Mouse (Mus musculus): Measurements from ENCODE around the gene Ptges. TPM values are rescaled to one million over a fixed set of nuclear protein-coding genes. Genes with fewer than 3 reads are reported as not detected.

Gene Ptges
- polyA plus RNA-seq, 1 experiment from 2014 or later = 7.2 TPM

GRCm38 (mm10) chr2:30859782-30860181 lies 69.9 kb downstream of the Ptges start:
- H3K27ac ChIP-seq (ENCODE audit: low read depth, low read length) = no peak overlapping the region
- H3K27me3 ChIP-seq (ENCODE audit: control insufficient read depth, insufficient read depth, low read length) = no peaks in the 10 kb centered on the region
- no peaks in the 10 kb centered on the region for H3K36me3 ChIP-seq (ENCODE audit: control insufficient read depth, insufficient read depth, low read length)
- ATAC-seq (ENCODE audit: low FRiP score, low TSS enrichment) = no peak
- H3K4me2 ChIP-seq (replicated peaks; ENCODE audit: low read depth, low read length) = no peak overlapping the region
- WGBS = 81% methylated on average over 5 of the region's 5 CpGs
- H3K4me3 ChIP-seq (ENCODE audit: low read length) = no peak overlapping the region
- no peaks in the 10 kb centered on the region for H3K9me3 ChIP-seq (ENCODE audit: control insufficient read depth, low read length)
- H3K4me1 ChIP-seq (ENCODE audit: control insufficient read depth, insufficient read depth, low read length) = peaks cover 13% of the 10 kb centered on the region
- no peak overlapping the region for H3K9ac ChIP-seq (ENCODE audit: low read depth, low read length)

- H3K4me3 ChIP-seq (ENCODE audit: low read length) = no peak overlapping the region
- H3K36me3 ChIP-seq (ENCODE audit: control insufficient read depth, insufficient read depth, low read length) = no peaks in the 10 kb centered on the region
- peaks cover 9% of the 10 kb centered on the region for H3K4me1 ChIP-seq (ENCODE audit: control insufficient read depth, insufficient read depth, low read length)
- no peak for ATAC-seq (ENCODE audit: low FRiP score, low TSS enrichment)
- H3K4me2 ChIP-seq (replicated peaks; ENCODE audit: low read depth, low read length) = no peak overlapping the region
- H3K27me3 ChIP-seq (ENCODE audit: control insufficient read depth, insufficient read depth, low read length) = no peaks in the 10 kb centered on the region
- H3K27ac ChIP-seq (ENCODE audit: low read depth, low read length) = no peak overlapping the region
- H3K9ac ChIP-seq (ENCODE audit: low read depth, low read length) = no peak overlapping the region
- WGBS = 83% methylated on average over 6 of the region's 6 CpGs
- H3K9me3 ChIP-seq (ENCODE audit: control insufficient read depth, low read length) = no peaks in the 10 kb centered on the region
Measured at GRCm38 (mm10) chr2:30857076-30857475, 72.6 kb downstream of the Ptges start.

- no peak overlapping the region for H3K4me3 ChIP-seq (ENCODE audit: low read length)
- no peaks in the 10 kb centered on the region for H3K9me3 ChIP-seq (ENCODE audit: control insufficient read depth, low read length)
- peak overlapping the region; percentile 4; the same call in 1 of the 2 replicates for H3K9ac ChIP-seq (ENCODE audit: low read depth, low read length)
- no peaks in the 10 kb centered on the region for H3K36me3 ChIP-seq (ENCODE audit: control insufficient read depth, insufficient read depth, low read length)
- ATAC-seq (ENCODE audit: low FRiP score, low TSS enrichment) = no peak
- 19% methylated on average over 20 of the region's 20 CpGs for WGBS
- peak overlapping the region; percentile 19; the same call in 1 of the 2 replicates for H3K4me2 ChIP-seq (replicated peaks; ENCODE audit: low read depth, low read length)
- no peaks in the 10 kb centered on the region for H3K27me3 ChIP-seq (ENCODE audit: control insufficient read depth, insufficient read depth, low read length)
- H3K4me1 ChIP-seq (ENCODE audit: control insufficient read depth, insufficient read depth, low read length) = peaks cover 17% of the 10 kb centered on the region
- H3K27ac ChIP-seq (ENCODE audit: low read depth, low read length) = no peak overlapping the region
Measured at GRCm38 (mm10) chr2:30852771-30853313, 76.8 kb downstream of the Ptges start.

GRCm38 (mm10) chr2:30850581-30850980 lies 79.1 kb downstream of the Ptges start:
- peaks cover 27% of the 10 kb centered on the region for H3K4me1 ChIP-seq (ENCODE audit: control insufficient read depth, insufficient read depth, low read length)
- H3K36me3 ChIP-seq (ENCODE audit: control insufficient read depth, insufficient read depth, low read length) = no peaks in the 10 kb centered on the region
- H3K4me2 ChIP-seq (replicated peaks; ENCODE audit: low read depth, low read length) = no peak overlapping the region
- no peak overlapping the region for H3K27ac ChIP-seq (ENCODE audit: low read depth, low read length)
- 25% methylated on average over 6 of the region's 6 CpGs for WGBS
- H3K4me3 ChIP-seq (ENCODE audit: low read length) = no peak overlapping the region
- H3K9me3 ChIP-seq (ENCODE audit: control insufficient read depth, low read length) = no peaks in the 10 kb centered on the region
- ATAC-seq (ENCODE audit: low FRiP score, low TSS enrichment) = no peak
- H3K27me3 ChIP-seq (ENCODE audit: control insufficient read depth, insufficient read depth, low read length) = no peaks in the 10 kb centered on the region
- no peak overlapping the region for H3K9ac ChIP-seq (ENCODE audit: low read depth, low read length)

GRCm38 (mm10) chr2:30848184-30848583 lies 81.5 kb downstream of the Ptges start:
- H3K27ac ChIP-seq (ENCODE audit: low read depth, low read length) = no peak overlapping the region
- no peak overlapping the region for H3K9ac ChIP-seq (ENCODE audit: low read depth, low read length)
- H3K9me3 ChIP-seq (ENCODE audit: control insufficient read depth, low read length) = no peaks in the 10 kb centered on the region
- H3K27me3 ChIP-seq (ENCODE audit: control insufficient read depth, insufficient read depth, low read length) = no peaks in the 10 kb centered on the region
- no peak for ATAC-seq (ENCODE audit: low FRiP score, low TSS enrichment)
- no peaks in the 10 kb centered on the region for H3K36me3 ChIP-seq (ENCODE audit: control insufficient read depth, insufficient read depth, low read length)
- H3K4me2 ChIP-seq (replicated peaks; ENCODE audit: low read depth, low read length) = no peak overlapping the region
- H3K4me3 ChIP-seq (ENCODE audit: low read length) = no peak overlapping the region
- peaks cover 26% of the 10 kb centered on the region for H3K4me1 ChIP-seq (ENCODE audit: control insufficient read depth, insufficient read depth, low read length)
- 61% methylated on average over 8 of the region's 8 CpGs for WGBS

GRCm38 (mm10) chr2:30846723-30847122 lies 82.9 kb downstream of the Ptges start:
- WGBS = 15% methylated on average over 6 of the region's 6 CpGs
- Histone ChIP-seq H3K9me3 (ENCODE audit: control insufficient read depth, low read length) (no peaks in the 10 kb centered on the region), H3K4me3 (ENCODE audit: low read length) (no peak overlapping the region), H3K27ac (ENCODE audit: low read depth, low read length) (no peak overlapping the region), H3K27me3 (ENCODE audit: control insufficient read depth, insufficient read depth, low read length) (no peaks in the 10 kb centered on the region), H3K4me1 (ENCODE audit: control insufficient read depth, insufficient read depth, low read length) (peaks cover 18% of the 10 kb centered on the region; the same call in 1 of the 2 replicates), H3K9ac (ENCODE audit: low read depth, low read length) (0 out of 2 replicates have a peak overlapping the region, but pooled peaks have one; percentile 8), H3K36me3 (ENCODE audit: control insufficient read depth, insufficient read depth, low read length) (no peaks in the 10 kb centered on the region), H3K4me2 (replicated peaks; ENCODE audit: low read depth, low read length) (no peak overlapping the region)
- no peak for ATAC-seq (ENCODE audit: low FRiP score, low TSS enrichment)

GRCm38 (mm10) chr2:30846236-30846635 lies 83.4 kb downstream of the Ptges start:
- 59% methylated on average over 8 of the region's 8 CpGs for WGBS
- peak overlapping the region; percentile 50 for H3K4me3 ChIP-seq (ENCODE audit: low read length)
- no peaks in the 10 kb centered on the region for H3K36me3 ChIP-seq (ENCODE audit: control insufficient read depth, insufficient read depth, low read length)
- H3K9ac ChIP-seq (ENCODE audit: low read depth, low read length) = peak overlapping the region; percentile 63; the same call in 1 of the 2 replicates
- no peaks in the 10 kb centered on the region for H3K9me3 ChIP-seq (ENCODE audit: control insufficient read depth, low read length)
- ATAC-seq (ENCODE audit: low FRiP score, low TSS enrichment) = no peak
- H3K27ac ChIP-seq (ENCODE audit: low read depth, low read length) = no peak overlapping the region
- H3K4me2 ChIP-seq (replicated peaks; ENCODE audit: low read depth, low read length) = peak overlapping the region; percentile 69
- H3K27me3 ChIP-seq (ENCODE audit: control insufficient read depth, insufficient read depth, low read length) = no peaks in the 10 kb centered on the region
- H3K4me1 ChIP-seq (ENCODE audit: control insufficient read depth, insufficient read depth, low read length) = peaks cover 16% of the 10 kb centered on the region; the same call in 1 of the 2 replicates

- Histone ChIP-seq H3K27ac (ENCODE audit: low read depth, low read length) (no peak overlapping the region), H3K27me3 (ENCODE audit: control insufficient read depth, insufficient read depth, low read length) (no peaks in the 10 kb centered on the region), H3K9me3 (ENCODE audit: control insufficient read depth, low read length) (no peaks in the 10 kb centered on the region), H3K4me3 (ENCODE audit: low read length) (peak overlapping the region; percentile 50), H3K36me3 (ENCODE audit: control insufficient read depth, insufficient read depth, low read length) (no peaks in the 10 kb centered on the region), H3K9ac (ENCODE audit: low read depth, low read length) (peak overlapping the region; percentile 63), H3K4me1 (ENCODE audit: control insufficient read depth, insufficient read depth, low read length) (peaks cover 10% of the 10 kb centered on the region; the same call in 1 of the 2 replicates), H3K4me2 (replicated peaks; ENCODE audit: low read depth, low read length) (peak overlapping the region; percentile 69)
- WGBS = 2% methylated on average over 73 of the region's 80 CpGs
- ATAC-seq (ENCODE audit: low FRiP score, low TSS enrichment) = peak; percentile 55; the same call in 1 of the 2 replicates
Measured at GRCm38 (mm10) chr2:30845152-30846070, 84.3 kb downstream of the Ptges start.

GRCm38 (mm10) chr2:30842615-30843014 lies 87.0 kb downstream of the Ptges start:
- Histone ChIP-seq H3K4me3 (ENCODE audit: low read length) (no peak overlapping the region), H3K36me3 (ENCODE audit: control insufficient read depth, insufficient read depth, low read length) (no peaks in the 10 kb centered on the region), H3K4me2 (replicated peaks; ENCODE audit: low read depth, low read length) (no peak overlapping the region), H3K9me3 (ENCODE audit: control insufficient read depth, low read length) (no peaks in the 10 kb centered on the region), H3K9ac (ENCODE audit: low read depth, low read length) (no peak overlapping the region), H3K27ac (ENCODE audit: low read depth, low read length) (no peak overlapping the region), H3K4me1 (ENCODE audit: control insufficient read depth, insufficient read depth, low read length) (peaks cover 10% of the 10 kb centered on the region; the same call in 1 of the 2 replicates), H3K27me3 (ENCODE audit: control insufficient read depth, insufficient read depth, low read length) (no peaks in the 10 kb centered on the region)
- no peak for ATAC-seq (ENCODE audit: low FRiP score, low TSS enrichment)
- WGBS = 42% methylated on average over 10 of the region's 10 CpGs

Measured in kidney, embryonic 14.5 days (tissue).